Mouse (Mus musculus) left cerebral cortex, adult 8-10 months (tissue): Measurements from ENCODE around the gene Plekho1. TPM values are rescaled to one million over a fixed set of nuclear protein-coding genes. Genes with fewer than 3 reads are reported as not detected.
"Not testable (repeated sequence)": the region's sequence is repeated elsewhere in the genome, so short reads cannot be mapped to it uniquely, and the experiment has no call there.

ENCODE experiments used
- DNase-seq, 2 experiments: peaks; one replicate each; pipeline ENCODE4 v3.0.0; 2022; ENCODE audit warnings: low spot score in 2 of 2
- total RNA-seq, 4 experiments: library from RNA; stranded (reverse); gene quantifications; 2 replicates each; pipeline ENCODE4 v1.2.4; 2022

Gene Plekho1
- total RNA-seq, result 10 to 100 TPM; 64.0 to 86.2 (median 81.6) TPM

DNA sequence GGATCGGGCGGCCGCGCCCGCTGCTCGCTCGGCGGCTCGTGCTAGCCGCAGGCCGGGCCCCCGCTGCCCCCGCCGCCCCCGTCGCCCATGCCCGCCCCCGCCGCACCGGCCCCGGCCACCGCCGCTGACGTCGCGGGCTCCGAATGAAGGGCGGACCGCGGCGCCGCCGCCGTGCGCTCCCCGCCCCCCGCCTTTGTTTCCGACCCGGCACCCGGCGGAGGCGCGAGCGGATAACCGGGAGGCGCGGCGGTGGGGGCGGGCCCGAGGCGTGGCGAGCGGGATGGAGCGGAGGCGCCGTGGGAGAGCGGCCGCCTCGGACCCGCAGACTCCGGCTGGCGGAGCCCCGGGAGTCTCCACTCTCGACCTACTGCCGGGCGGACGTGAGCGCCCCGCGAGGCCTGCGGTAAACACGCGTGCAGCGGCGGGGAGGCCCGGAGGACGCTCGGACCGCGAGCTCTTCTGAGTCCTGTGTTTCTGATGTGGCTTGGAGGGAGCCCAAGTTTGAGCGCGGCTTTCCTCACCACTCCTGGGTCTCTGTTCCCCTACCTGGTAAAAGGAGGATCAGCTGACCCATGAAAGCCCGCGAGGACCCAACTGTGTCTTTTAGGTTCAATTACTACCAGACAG lies at the start of gene Plekho1:
Gene Plekho1, minus strand, starts transcription at position 200 of the 627 bp plus-strand sequence.
- no peak for DNase-seq

DNA sequence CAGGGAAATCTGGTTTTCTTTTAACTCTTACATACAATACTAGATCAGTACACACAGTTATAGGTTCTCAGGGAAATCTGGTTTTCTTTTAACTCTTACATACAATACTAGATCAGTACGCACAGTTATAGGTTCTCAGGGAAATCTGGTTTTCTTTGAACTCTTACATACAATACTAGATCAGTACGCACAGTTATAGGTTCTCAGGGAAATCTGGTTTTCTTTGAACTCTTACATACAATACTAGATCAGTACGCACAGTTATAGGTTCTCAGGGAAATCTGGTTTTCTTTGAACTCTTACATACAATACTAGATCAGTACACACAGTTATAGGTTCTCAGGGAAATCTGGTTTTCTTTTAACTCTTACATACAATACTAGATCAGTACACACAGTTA lies 48.8 kb upstream of the Plekho1 start:
- not testable (repeated sequence) for DNase-seq

DNA sequence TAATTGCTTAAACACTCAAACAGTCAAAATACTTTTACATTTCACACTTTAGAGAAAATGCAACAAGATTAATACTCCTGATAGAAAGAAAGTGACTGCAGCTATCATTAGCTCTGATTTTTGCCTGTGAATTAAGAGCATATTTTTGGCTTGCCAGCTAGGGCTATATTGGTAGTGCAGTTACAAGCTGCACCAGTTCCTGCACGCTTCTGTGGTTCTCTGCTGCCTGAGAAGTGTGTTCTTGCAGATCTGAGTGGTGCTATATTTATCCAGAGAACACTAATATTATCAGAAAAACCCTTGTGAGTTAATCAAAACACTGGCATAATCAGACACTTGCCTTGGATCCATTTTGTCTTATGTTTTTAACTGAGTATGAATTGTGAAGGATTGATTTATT lies 47.3 kb upstream of the Plekho1 start:
- no peak for DNase-seq

DNA sequence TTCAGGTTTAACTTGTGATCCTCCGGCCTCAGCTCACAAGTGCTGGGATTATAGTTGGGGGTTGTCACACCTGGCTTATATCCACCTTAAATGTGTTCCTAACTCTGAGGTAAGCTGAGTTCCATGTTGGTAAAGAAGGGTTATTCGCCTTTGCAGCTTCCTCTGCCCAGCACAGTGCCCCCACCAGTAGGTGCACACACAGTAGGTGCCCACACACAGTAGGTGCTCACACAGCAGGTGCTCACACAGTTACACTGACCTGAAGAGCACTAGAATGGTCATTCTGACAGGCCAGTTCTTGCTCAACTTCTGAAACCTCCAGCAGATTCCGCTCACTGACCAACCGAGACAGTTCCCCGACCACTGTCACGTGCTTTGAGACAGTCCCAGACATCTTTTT lies 45.3 kb upstream of the Plekho1 start:
- DNase-seq, result no peak

DNA sequence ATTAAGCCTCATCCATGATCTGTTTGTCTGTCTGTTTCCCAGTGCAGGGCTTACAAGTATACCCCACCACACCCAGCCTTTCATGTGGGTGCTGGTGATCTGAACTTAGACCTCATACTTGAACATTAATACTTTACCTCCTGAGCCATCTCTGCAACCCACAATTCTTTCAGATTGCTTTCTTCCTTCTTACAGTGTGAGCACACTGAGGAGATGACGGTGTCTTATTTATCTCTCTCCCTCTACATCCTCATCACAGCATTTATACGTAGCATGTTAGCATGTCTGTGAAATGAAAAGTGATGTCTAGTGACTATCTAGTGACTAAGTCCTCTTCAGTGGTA lies 44.8 kb upstream of the Plekho1 start:
- no peak for DNase-seq

DNA sequence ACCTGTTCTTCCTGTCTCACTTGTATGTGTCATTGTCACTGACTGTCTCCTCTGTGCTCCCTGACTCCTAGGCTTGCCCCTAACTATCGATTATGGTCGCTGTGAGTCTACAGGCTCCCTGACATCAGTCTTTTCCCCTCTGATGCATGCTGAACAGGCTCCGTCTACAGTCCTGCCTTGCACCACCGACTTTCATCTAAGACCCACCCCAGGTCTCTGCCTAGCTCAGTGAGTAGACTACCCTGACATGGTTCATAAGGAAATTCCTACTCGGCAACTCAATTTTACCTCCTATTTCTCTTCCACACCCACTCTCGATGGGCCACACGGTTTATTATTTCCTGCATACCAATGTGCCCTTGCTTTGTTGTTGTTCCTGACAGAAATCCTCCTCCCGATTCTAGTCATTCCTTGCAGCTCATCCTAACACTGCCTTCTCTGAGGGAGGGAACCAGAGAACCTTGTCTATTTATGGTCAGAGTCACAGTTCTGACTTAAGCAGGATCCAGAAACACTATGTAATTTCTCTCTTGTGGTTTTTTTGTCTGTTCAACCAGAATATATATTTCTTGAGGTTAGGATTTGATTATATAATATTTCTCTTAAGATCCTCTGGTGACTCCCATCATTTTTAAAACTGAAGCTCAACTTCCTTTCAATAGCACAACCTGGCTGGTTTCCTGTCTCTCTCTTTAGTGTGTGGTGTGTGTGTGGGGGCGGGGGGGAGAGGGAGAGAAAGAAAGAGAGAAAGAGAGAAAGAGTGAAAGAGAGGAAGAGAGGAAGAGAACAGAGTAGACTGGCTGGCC lies 44.3 kb upstream of the Plekho1 start:
- DNase-seq, result no peak

DNA sequence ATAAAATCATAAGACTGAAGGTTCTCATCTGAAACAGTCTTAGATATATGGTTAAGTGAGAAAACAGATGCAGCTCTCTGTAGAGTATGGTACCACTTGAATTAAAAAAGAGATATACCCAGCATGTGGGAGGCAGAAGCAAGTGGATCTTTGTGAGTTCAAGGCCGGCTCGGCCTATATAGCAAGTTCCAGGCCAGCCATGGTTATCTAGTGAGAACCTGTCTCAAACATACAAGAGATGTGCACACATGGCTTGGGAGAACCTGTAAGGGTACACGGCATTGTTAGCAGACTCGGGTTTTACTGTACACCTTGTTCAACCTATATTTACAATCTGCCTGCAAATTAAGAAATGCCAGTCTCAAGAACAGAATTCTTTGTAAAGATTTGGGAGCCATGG lies 43.0 kb upstream of the Plekho1 start:
- DNase-seq, result no peak

DNA sequence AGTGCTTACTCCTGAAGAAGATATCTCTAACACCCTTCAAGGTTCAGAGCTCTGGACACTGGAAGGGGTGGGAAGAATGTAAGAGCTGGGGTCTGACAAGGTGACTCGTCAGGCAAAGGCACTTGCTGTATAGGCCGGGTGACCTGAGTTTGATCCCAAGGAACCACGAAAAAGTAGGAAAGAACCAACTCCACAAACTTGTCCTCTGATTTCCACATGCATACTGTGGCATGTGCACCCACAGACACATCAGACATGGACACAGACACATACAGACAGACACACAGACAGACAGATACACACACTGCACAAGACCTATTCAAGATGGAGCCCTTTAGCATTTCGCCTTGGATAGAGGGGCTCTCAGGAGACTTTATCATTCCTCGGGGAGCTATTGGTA lies 42.4 kb upstream of the Plekho1 start:
- no peak for DNase-seq

DNA sequence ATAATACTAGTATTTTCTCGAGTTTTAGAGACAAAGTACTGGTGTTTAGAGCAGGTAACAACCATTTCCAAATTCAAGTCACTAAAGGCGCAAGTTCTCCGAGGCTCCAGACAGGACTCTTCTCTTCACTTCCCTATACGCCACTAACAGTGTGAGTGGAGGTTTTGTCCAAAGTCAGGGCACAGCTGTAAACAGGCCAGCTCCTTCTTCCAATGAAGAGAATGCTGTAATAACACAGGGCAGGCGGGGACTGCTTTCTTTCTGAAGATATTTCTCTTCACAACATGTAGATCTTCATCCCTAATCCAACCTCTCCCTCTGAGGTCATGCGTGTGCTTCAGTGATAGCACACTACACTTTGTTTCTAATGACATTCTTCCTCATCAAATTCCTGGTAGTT lies 41.0 kb upstream of the Plekho1 start:
- no peak for DNase-seq

DNA sequence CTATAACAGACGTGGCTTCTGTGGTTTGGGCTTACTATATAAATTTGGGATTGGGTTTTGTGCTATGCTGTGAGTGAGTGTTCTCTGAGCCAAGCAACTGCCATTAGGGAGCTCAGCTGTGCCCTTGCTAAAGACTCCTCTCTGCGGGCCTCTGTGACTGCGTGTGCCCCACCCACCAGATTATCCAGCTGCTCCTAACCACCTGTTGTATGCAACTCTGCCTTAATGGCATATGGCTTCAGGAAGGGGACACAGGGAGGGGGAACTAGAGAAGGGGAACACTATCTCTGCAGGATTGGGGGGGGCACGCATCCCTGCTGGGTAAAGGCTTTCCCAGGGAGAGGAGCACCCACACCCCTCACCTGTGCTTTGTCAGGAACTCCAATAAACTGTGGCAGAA lies 37.2 kb upstream of the Plekho1 start:
- no peak for DNase-seq

DNA sequence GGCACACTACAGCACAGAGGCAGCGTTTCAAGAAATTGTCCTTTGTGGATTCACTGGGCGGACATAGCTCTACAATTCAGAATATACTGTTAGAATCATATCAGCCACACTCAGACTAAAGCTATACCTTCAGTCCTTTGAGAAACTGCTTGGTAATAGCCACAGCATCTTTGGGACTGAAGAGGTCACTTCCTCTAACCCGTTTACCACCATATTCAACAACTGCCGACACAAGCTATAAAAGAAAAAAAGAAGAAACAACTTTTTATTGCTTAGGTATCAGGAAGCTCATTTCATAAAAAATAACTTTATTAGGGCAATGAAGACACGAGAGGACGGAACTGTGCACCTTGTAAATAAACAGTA lies 36.8 kb upstream of the Plekho1 start:
- no peak for DNase-seq

DNA sequence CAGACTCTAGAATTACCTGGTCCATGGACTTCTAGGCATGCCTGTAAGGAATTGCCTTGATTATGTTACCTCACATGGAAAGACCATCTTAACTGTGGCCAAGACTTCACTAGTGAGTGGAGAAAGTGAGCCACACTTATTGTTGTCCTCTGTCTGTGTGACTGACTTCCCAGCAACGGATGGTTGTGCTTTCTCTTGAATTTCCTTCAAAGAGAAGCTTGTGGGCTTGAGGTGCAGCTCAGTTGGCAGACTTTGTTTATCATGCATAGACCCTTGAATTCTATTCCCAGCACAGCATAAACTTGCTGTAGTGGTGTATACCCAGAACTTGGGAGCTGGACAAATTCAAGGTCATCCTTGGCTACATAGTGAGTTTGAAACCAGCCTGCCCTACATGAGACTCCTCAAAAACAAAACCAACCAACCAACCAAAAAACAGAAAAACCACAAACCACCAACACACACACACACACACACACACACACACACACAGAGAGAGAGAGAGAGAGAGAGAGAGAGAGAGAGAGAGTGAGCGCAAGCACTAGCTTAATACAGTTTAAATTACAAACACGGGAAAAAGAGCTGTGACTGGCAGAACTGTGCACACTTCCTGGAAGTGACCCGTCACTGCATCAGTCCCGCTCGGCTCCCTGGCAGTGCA lies 36.3 kb upstream of the Plekho1 start:
- no peak for DNase-seq

DNA sequence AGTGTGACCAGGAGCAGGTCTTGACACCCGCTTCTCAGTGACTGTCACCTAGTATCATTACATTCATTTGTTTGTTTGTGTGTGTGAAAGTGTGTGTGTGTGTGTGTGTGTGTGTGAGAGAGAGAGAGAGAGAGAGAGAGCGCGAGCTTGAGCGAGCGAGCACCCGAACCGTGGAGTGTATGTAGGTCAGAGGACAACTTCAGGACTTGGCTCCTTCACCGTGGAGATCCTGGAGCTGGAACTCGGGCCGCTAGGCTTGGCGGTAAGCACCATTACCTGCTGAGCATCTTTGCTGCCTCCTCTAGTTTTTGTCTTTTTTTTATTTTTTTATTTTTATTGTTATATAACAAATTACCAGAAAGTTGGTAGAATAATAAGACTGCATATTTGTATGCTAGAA lies 34.0 kb upstream of the Plekho1 start:
- DNase-seq, result no peak

DNA sequence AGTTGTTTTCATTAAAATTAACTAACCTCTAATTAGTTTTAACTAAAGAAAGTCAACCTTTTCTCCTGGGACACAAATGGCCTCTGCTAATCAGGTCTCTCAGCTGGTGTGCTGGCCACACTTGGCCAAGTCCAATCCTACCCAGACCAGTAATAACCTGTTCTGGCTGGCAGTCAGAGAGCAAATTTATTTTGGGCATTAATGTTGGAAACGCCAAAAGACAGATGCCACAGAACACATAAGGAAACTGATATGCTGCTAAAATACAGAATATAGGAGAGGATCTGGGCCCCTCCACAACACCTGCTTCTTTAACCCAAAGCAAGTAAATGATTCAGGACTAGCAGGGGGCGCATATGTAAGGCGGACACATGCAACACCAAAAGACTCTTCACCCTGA lies 33.5 kb upstream of the Plekho1 start:
- DNase-seq, result no peak

DNA sequence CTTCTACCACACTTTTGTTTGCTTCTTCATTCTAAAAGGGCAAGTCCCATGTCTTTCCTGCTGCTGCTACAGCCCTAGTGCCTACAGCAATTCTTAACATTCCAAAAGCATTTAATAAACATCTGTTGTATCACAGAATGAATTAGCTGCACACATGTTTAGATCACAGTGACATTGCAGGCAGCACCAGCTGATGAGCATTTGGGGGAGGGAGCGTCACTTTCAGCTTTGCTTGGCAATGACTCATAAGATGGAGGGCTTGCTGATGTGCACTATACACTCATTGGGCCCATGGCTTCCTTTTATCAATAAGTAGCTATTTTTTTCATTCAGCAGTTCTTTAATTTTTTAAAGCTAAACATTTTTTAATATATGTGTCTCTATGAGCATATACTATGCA lies 32.1 kb upstream of the Plekho1 start:
- no peak for DNase-seq

DNA sequence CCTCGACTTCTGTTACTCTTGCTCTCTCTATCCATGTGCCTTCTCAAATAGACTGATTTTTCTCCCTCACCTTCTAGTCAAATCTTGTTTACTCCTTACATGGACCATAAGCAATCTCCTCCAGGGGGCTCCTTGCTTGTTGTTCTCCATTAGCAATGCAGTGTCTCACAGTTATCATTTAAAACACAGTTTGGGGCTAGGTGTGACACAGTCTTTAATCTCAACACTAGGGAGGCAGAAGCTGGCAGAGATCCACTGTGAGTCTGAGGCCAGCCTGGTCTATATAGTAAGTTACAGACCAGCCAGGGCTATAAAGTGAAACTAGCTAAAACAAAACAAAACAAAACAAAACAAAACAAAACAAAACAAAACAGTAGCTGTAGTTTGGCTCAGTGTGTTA lies 31.3 kb upstream of the Plekho1 start:
- DNase-seq, result no peak

DNA sequence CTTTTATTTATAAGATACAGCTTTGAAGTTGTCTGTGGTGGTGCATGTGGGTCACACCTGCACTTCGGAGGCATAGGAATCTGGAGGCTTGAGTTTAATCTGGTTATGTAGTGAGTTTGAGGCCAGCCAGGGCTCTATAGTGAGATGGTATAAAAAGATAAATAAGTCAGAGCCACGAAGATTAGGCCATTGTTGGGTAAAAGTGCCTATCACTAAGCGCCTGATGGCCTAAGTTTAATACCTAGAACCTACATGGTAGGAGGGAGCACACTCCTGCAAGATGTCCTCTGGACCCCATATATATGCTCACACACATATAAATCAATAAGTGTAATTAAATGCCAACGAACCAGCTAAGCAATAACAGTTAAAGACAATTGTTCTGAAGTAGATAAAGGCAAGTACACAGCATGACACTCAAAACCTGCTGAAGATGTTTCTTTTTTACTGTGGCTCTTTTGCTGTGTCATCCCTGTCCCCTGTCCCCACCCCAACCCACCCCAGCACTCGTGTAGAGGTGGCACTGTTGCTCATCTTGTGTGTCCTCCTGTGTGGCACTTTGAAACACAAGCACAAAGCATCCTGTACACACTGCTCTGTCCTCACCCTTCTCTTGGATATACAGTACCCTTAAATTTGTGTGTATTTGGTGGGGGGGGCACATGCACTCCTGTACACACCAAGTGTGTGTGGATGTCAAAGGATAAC lies 25.8 kb upstream of the Plekho1 start:
- no peak for DNase-seq

DNA sequence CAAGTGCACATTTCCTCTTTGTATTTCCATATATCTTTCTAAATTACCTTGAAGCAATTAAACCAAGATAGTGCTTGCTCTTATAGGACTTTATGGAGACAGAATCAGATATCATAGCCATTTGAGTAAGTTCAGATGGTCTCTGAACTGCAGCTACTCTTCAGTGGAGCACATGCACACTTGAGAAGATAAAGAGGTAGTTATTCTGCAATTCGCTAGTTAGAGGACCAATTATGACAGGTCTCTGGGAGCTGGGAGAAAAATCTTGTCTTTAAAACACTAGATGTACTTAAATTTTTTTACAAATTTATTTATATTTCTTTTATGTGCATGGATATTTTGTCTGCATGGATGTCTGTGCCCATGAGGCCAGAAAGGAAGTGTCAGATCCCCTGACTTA lies 24.9 kb upstream of the Plekho1 start:
- DNase-seq, result no peak

DNA sequence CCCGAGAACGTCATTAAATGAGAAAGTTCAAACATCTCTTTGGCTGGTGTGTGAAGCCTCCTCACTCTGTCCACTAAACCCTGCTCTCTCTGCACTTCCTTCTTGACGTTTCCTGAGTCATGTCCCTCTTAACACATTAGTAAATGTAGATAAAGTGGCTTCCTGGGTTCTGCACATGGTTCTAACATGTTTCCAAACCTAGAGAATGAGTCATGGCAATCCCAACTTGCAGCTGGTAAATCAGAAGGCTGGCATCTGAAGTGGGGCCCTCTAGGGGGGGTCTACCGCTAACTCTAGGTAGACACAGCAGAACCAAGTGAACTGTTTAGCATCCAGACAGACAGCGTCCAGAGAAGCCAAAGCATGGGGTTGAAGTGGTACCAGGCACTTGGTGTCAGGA lies 21.7 kb upstream of the Plekho1 start:
- DNase-seq, result no peak

DNA sequence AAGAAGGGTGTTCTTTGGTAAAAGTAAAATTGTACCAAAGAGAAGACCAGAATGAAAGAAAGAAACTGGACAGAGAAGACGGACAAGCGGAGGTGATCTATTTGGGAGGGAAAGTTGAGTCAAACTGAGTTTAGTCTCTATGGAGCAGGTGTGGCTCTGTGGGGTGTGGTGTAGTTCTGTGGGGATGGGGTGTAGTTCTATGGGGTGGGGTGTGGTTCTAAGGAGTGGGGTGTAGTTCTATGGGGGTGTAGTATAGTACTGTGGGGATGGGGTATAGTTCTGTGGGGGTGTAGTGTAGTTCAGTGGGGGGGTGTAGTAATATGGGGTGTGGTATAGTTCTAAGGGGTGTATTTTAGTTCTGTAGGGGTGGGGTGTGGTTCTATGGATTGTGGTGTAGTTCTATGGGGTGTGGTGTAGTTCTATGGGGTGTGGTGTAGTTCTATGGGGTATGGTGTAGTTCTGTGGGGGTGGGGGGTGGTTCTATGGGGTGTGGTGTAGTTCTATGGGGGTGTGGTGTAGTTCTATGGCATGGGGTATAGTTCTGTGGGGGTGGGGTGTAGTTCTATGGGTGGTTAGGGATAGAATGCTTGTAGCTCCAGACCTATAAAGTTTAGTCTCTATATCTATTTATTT lies 20.6 kb upstream of the Plekho1 start:
- no peak for DNase-seq

DNA sequence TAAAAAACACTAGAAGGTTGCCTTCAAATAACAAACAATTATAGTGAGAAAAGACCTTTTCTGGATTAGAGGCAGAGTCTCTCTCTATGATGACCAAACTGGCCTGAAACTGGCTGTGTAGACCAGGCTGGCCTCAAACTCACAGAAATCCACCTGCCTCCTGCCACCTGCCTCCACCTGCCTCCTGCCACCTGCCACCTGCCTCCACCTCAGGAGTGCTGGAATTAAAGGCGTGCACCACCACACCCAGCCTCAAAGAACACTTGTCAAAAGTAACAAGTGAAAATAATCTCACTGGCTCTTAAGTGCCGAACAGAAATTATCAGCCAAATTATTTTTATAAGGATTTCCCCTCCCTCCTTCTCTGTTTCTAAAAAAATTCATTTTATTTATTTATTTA lies 19.9 kb upstream of the Plekho1 start:
- no peak for DNase-seq

DNA sequence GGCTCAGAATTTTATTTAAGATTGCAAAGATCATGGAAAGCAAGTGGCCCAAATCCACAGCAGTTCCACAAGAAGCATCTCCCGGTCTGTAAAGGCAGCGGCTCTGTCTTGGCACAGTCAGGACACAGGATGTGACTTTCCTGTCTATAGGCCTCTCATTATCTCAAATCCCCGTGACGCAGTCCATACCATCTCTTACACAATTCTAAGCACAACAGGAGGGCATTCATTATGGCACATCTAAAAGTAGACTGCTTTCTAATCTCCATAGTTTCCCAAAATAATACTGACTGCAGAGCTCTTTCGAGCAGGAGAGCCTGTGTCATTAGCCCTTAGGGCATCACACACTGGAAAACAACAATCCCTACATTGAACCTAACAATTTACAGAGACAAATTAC lies 17.0 kb upstream of the Plekho1 start:
- DNase-seq, result no peak
